Mouse (Mus musculus): Measurements from ENCODE around the gene Tril. TPM values are rescaled to one million over a fixed set of nuclear protein-coding genes. Genes with fewer than 3 reads are reported as not detected.

The Tril gene
- polyA plus RNA-seq, 2 experiments: 68.1 to 70.0 TPM

GRCm38 (mm10) chr6:53808801-53809200 lies 11.8 kb downstream of the Tril start:
- H3K4me1 ChIP-seq (ENCODE audit: control insufficient read depth, insufficient read depth, low read length): 0 out of 2 replicates have a peak, but pooled peaks cover 2% of the 10 kb centered on the region
- no peak overlapping the region for H3K27ac ChIP-seq (replicated peaks; ENCODE audit: low read depth, low read length)
- 70% methylated on average over 9 of the region's 9 CpGs for WGBS
- DNase-seq (ENCODE audit: low spot score) (no peak), ATAC-seq (ENCODE audit: low FRiP score, low read depth) (no peak)
- no peak overlapping the region for H3K9ac ChIP-seq (ENCODE audit: low read depth, low read length, severe bottlenecking)
- H3K27me3 ChIP-seq (ENCODE audit: control insufficient read depth, insufficient read depth, low read length): no peaks in the 10 kb centered on the region
- no peak overlapping the region for H3K4me2 ChIP-seq (replicated peaks; ENCODE audit: low read depth, low read length, severe bottlenecking)
- H3K4me3 ChIP-seq (replicated peaks; ENCODE audit: low read length): no peak overlapping the region
- no peaks in the 10 kb centered on the region for H3K9me3 ChIP-seq (ENCODE audit: control insufficient read depth, low read length)
- no peaks in the 10 kb centered on the region for H3K36me3 ChIP-seq (ENCODE audit: control insufficient read depth, insufficient read depth, low read length)
- no peak for TF ChIP-seq POLR2A (IDR thresholded peaks at IDR 0.05; ENCODE audit: borderline replicate concordance, extremely low read depth, insufficient read depth, insufficient read length)

GRCm38 (mm10) chr6:53807185-53807584 lies 13.4 kb downstream of the Tril start:
- no peaks in the 10 kb centered on the region for H3K36me3 ChIP-seq (ENCODE audit: control insufficient read depth, insufficient read depth, low read length)
- peaks cover 2% of the 10 kb centered on the region; the same call in 1 of the 2 replicates for H3K4me1 ChIP-seq (ENCODE audit: control insufficient read depth, insufficient read depth, low read length)
- H3K4me2 ChIP-seq (replicated peaks; ENCODE audit: low read depth, low read length, severe bottlenecking): no peak overlapping the region
- no peaks in the 10 kb centered on the region for H3K27me3 ChIP-seq (ENCODE audit: control insufficient read depth, insufficient read depth, low read length)
- no peak overlapping the region for H3K4me3 ChIP-seq (replicated peaks; ENCODE audit: low read length)
- ATAC-seq (ENCODE audit: low FRiP score, low read depth) (no peak), DNase-seq (ENCODE audit: low spot score) (no peak)
- no peak for TF ChIP-seq POLR2A (IDR thresholded peaks at IDR 0.05; ENCODE audit: borderline replicate concordance, extremely low read depth, insufficient read depth, insufficient read length)
- H3K9me3 ChIP-seq (ENCODE audit: control insufficient read depth, low read length): no peaks in the 10 kb centered on the region
- no peak overlapping the region for H3K9ac ChIP-seq (ENCODE audit: low read depth, low read length, severe bottlenecking)
- H3K27ac ChIP-seq (replicated peaks; ENCODE audit: low read depth, low read length): no peak overlapping the region
- WGBS: 66% methylated on average over 3 of the region's 3 CpGs

- H3K4me3 ChIP-seq (replicated peaks; ENCODE audit: low read length): no peak overlapping the region
- ATAC-seq (ENCODE audit: low FRiP score, low read depth): no peak
- H3K9me3 ChIP-seq (ENCODE audit: control insufficient read depth, low read length): no peaks in the 10 kb centered on the region
- TF ChIP-seq POLR2A (IDR thresholded peaks at IDR 0.05; ENCODE audit: borderline replicate concordance, extremely low read depth, insufficient read depth, insufficient read length): no peak
- DNase-seq (ENCODE audit: low spot score): no peak
- no peak overlapping the region for H3K27ac ChIP-seq (replicated peaks; ENCODE audit: low read depth, low read length)
- H3K4me1 ChIP-seq (ENCODE audit: control insufficient read depth, insufficient read depth, low read length): peaks cover 8% of the 10 kb centered on the region
- H3K9ac ChIP-seq (ENCODE audit: low read depth, low read length, severe bottlenecking): no peak overlapping the region
- no peaks in the 10 kb centered on the region for H3K27me3 ChIP-seq (ENCODE audit: control insufficient read depth, insufficient read depth, low read length)
- H3K36me3 ChIP-seq (ENCODE audit: control insufficient read depth, insufficient read depth, low read length): no peaks in the 10 kb centered on the region
- 46% methylated on average over 8 of the region's 8 CpGs for WGBS
- H3K4me2 ChIP-seq (replicated peaks; ENCODE audit: low read depth, low read length, severe bottlenecking): no peak overlapping the region
These were observed 14.0 kb downstream of the Tril start for GRCm38 (mm10) chr6:53806591-53807023.

GRCm38 (mm10) chr6:53806021-53806420 lies 14.6 kb downstream of the Tril start:
- no peaks in the 10 kb centered on the region for H3K36me3 ChIP-seq (ENCODE audit: control insufficient read depth, insufficient read depth, low read length)
- no peak overlapping the region for H3K27ac ChIP-seq (replicated peaks; ENCODE audit: low read depth, low read length)
- 83% methylated on average over 5 of the region's 5 CpGs for WGBS
- H3K9me3 ChIP-seq (ENCODE audit: control insufficient read depth, low read length): no peaks in the 10 kb centered on the region
- no peak overlapping the region for H3K9ac ChIP-seq (ENCODE audit: low read depth, low read length, severe bottlenecking)
- H3K27me3 ChIP-seq (ENCODE audit: control insufficient read depth, insufficient read depth, low read length): no peaks in the 10 kb centered on the region
- no peak overlapping the region for H3K4me3 ChIP-seq (replicated peaks; ENCODE audit: low read length)
- H3K4me1 ChIP-seq (ENCODE audit: control insufficient read depth, insufficient read depth, low read length): peaks cover 8% of the 10 kb centered on the region
- DNase-seq (ENCODE audit: low spot score) (no peak), ATAC-seq (ENCODE audit: low FRiP score, low read depth) (no peak)
- TF ChIP-seq POLR2A (IDR thresholded peaks at IDR 0.05; ENCODE audit: borderline replicate concordance, extremely low read depth, insufficient read depth, insufficient read length): no peak
- H3K4me2 ChIP-seq (replicated peaks; ENCODE audit: low read depth, low read length, severe bottlenecking): no peak overlapping the region

GRCm38 (mm10) chr6:53804145-53804544 lies 16.5 kb downstream of the Tril start:
- TF ChIP-seq POLR2A (IDR thresholded peaks at IDR 0.05; ENCODE audit: borderline replicate concordance, extremely low read depth, insufficient read depth, insufficient read length): no peak
- Histone ChIP-seq H3K27ac (replicated peaks; ENCODE audit: low read depth, low read length) (no peak overlapping the region), H3K9ac (ENCODE audit: low read depth, low read length, severe bottlenecking) (no peak overlapping the region), H3K4me1 (ENCODE audit: control insufficient read depth, insufficient read depth, low read length) (peaks cover 8% of the 10 kb centered on the region), H3K4me3 (replicated peaks; ENCODE audit: low read length) (no peak overlapping the region), H3K9me3 (ENCODE audit: control insufficient read depth, low read length) (no peaks in the 10 kb centered on the region), H3K4me2 (replicated peaks; ENCODE audit: low read depth, low read length, severe bottlenecking) (no peak overlapping the region), H3K27me3 (ENCODE audit: control insufficient read depth, insufficient read depth, low read length) (no peaks in the 10 kb centered on the region), H3K36me3 (ENCODE audit: control insufficient read depth, insufficient read depth, low read length) (no peaks in the 10 kb centered on the region)
- ATAC-seq (ENCODE audit: low FRiP score, low read depth) (no peak), DNase-seq (ENCODE audit: low spot score) (no peak)
- WGBS: 64% methylated on average over 6 of the region's 6 CpGs

- Histone ChIP-seq H3K27ac (replicated peaks; ENCODE audit: low read depth, low read length) (no peak overlapping the region), H3K9ac (ENCODE audit: low read depth, low read length, severe bottlenecking) (no peak overlapping the region), H3K9me3 (ENCODE audit: control insufficient read depth, low read length) (no peaks in the 10 kb centered on the region), H3K4me2 (replicated peaks; ENCODE audit: low read depth, low read length, severe bottlenecking) (no peak overlapping the region), H3K27me3 (ENCODE audit: control insufficient read depth, insufficient read depth, low read length) (no peaks in the 10 kb centered on the region), H3K4me1 (ENCODE audit: control insufficient read depth, insufficient read depth, low read length) (peaks cover 8% of the 10 kb centered on the region), H3K36me3 (ENCODE audit: control insufficient read depth, insufficient read depth, low read length) (no peaks in the 10 kb centered on the region), H3K4me3 (replicated peaks; ENCODE audit: low read length) (no peak overlapping the region)
- no peak for DNase-seq (ENCODE audit: low spot score)
- ATAC-seq (ENCODE audit: low FRiP score, low read depth): no peak
- no peak for TF ChIP-seq POLR2A (IDR thresholded peaks at IDR 0.05; ENCODE audit: borderline replicate concordance, extremely low read depth, insufficient read depth, insufficient read length)
- 97% methylated on average over 4 of the region's 4 CpGs for WGBS
These were observed 17.1 kb downstream of the Tril start for GRCm38 (mm10) chr6:53803551-53803950.

Measured in limb, embryonic 14.5 days (tissue).